Mouse (Mus musculus): ENCODE measurements around the gene Kmt5a. TPM values are rescaled to one million over a fixed set of nuclear protein-coding genes. Genes with fewer than 3 reads are reported as not detected.

The Kmt5a gene
- polyA plus RNA-seq, 1 experiment from 2014 or later: 18.0 TPM

DNA sequence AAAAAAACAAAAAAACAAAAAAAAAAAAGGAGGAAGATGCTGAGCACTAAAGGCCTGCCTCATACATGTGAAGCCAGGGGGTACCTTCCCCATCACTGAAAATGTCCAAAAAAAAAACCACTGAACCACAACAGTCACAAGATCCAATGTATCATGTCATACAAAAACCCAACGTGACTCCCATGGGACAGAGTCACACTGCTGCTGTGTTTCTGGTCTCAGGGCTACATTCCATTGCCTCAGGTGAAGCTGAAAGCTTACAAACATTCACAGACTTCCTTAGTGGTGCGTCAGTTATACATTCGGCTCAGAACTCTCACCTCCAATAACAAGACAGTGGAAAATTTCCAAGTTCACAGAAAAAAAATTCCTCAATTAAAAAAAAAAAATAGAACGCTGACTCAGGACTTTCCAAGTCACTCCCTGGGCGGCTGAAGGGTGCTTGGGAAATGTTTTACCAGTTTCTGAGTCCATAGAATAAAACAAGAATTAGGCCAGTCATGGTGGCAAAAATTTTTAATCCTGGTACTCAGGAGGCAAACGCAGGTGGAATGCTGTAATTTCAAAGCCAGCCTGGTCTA is 31.0 kb downstream of the Kmt5a start:
- H3K4me2 ChIP-seq (replicated peaks; ENCODE audit: low read depth, low read length): no peak overlapping the region
- H3K4me1 ChIP-seq (ENCODE audit: insufficient read depth, low read depth, low read length): peaks cover 4% of the 10 kb centered on the region; the same call in 1 of the 2 replicates
- H3K4me3 ChIP-seq (ENCODE audit: low read depth, low read length): no peak overlapping the region
- H3K9me3 ChIP-seq (ENCODE audit: low read length): no peaks in the 10 kb centered on the region
- no peak for TF ChIP-seq EP300 (IDR thresholded peaks at IDR 0.05)
- no peak for TF ChIP-seq CTCF (IDR thresholded peaks at IDR 0.05)
- no peaks in the 10 kb centered on the region for H3K27me3 ChIP-seq (replicated peaks; ENCODE audit: insufficient read depth, low read length)
- 55% methylated on average over 6 of the region's 6 CpGs for WGBS
- ATAC-seq: peak; percentile 70
- no peak overlapping the region for H3K9ac ChIP-seq (replicated peaks; ENCODE audit: low read depth)
- H3K36me3 ChIP-seq (ENCODE audit: insufficient read depth, low read length): no peaks in the 10 kb centered on the region
- no peak overlapping the region for H3K27ac ChIP-seq (ENCODE audit: low read length)
- peak; percentile 68 for DNase-seq (ENCODE audit: low spot score)

DNA sequence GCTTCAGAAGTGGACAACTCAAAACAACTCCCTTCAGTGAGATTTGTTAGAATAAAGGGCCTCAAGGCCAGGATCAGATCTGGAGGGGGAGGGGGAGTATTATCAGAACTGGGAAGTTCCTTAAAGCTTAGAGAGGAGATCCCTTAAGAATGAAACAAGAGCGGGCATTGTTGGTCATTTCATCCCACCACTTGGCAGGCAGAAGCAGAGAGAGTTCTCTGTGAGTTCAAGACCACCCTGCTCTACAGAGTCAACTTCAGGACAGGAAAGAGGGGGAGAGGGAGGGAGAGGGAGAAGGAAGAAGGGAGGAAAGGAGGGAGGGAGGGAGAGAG is 39.1 kb downstream of the Kmt5a start:
- ATAC-seq (no peak), DNase-seq (ENCODE audit: low spot score) (no peak)
- WGBS: 78% methylated on average over 1 of the region's 1 CpGs
- Histone ChIP-seq H3K36me3 (ENCODE audit: insufficient read depth, low read length) (no peaks in the 10 kb centered on the region), H3K4me3 (ENCODE audit: low read depth, low read length) (no peak overlapping the region), H3K9ac (replicated peaks; ENCODE audit: low read depth) (no peak overlapping the region), H3K4me1 (ENCODE audit: insufficient read depth, low read depth, low read length) (peaks cover 14% of the 10 kb centered on the region; the same call in 1 of the 2 replicates), H3K27ac (ENCODE audit: low read length) (peak overlapping the region; percentile 51), H3K27me3 (replicated peaks; ENCODE audit: insufficient read depth, low read length) (no peaks in the 10 kb centered on the region), H3K9me3 (ENCODE audit: low read length) (no peaks in the 10 kb centered on the region), H3K4me2 (replicated peaks; ENCODE audit: low read depth, low read length) (peak overlapping the region; percentile 82; the same call in 1 of the 2 replicates)
- TF ChIP-seq CTCF (IDR thresholded peaks at IDR 0.05): no peak
- TF ChIP-seq EP300 (IDR thresholded peaks at IDR 0.05): no peak

DNA sequence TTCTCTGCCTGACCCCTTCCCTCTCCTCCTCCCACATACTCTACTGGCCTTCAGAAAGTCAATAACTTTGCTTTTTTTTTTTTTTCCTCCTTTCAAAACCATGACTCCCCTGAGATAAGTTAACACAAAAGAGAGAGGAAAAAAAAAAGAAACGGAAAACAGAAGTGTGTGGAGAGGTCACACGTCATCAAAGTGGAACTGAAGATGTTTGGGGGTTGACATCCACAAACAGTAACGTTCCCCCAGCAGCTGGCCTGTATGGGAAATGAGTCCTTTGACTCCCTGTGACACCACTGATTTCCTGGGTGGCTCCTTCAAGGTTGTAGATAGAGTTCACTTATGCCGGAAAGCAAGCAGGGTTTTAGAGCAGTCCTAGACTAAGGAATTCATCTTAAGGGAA is 40.4 kb downstream of the Kmt5a start:
- Histone ChIP-seq H3K9ac (replicated peaks; ENCODE audit: low read depth) (no peak overlapping the region), H3K4me3 (ENCODE audit: low read depth, low read length) (no peak overlapping the region), H3K36me3 (ENCODE audit: insufficient read depth, low read length) (no peaks in the 10 kb centered on the region), H3K27ac (ENCODE audit: low read length) (no peak overlapping the region), H3K4me2 (replicated peaks; ENCODE audit: low read depth, low read length) (no peak overlapping the region), H3K4me1 (ENCODE audit: insufficient read depth, low read depth, low read length) (peaks cover 14% of the 10 kb centered on the region; the same call in 1 of the 2 replicates), H3K9me3 (ENCODE audit: low read length) (no peaks in the 10 kb centered on the region), H3K27me3 (replicated peaks; ENCODE audit: insufficient read depth, low read length) (no peaks in the 10 kb centered on the region)
- WGBS: 59% methylated on average over 4 of the region's 4 CpGs
- peak; percentile 19 for DNase-seq (ENCODE audit: low spot score)
- TF ChIP-seq EP300 (IDR thresholded peaks at IDR 0.05) (no peak), CTCF (IDR thresholded peaks at IDR 0.05) (no peak)
- no peak for ATAC-seq

DNA sequence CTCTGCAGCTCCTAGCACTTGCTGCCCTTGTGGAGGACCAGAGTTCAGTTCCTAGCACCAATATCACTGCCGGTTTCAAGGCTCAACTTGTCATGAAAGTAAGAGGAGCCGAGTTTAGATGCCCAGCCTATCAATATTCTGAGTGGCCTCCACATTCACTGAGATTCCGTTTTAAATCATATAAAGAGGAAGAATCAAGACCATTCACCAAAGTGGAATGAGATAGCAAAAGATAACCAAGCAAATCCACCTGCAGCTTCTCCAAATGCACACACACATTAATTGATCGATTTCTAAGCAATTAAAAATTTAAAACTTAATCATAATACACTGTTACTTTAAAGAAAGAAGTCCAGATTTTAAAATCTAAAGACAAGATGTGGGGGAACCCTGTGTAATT is 42.0 kb downstream of the Kmt5a start:
- H3K4me3 ChIP-seq (ENCODE audit: low read depth, low read length): no peak overlapping the region
- H3K4me2 ChIP-seq (replicated peaks; ENCODE audit: low read depth, low read length): no peak overlapping the region
- H3K4me1 ChIP-seq (ENCODE audit: insufficient read depth, low read depth, low read length): peaks cover 9% of the 10 kb centered on the region; the same call in 1 of the 2 replicates
- no peak for TF ChIP-seq EP300 (IDR thresholded peaks at IDR 0.05)
- TF ChIP-seq CTCF (IDR thresholded peaks at IDR 0.05): no peak
- H3K9ac ChIP-seq (replicated peaks; ENCODE audit: low read depth): no peak overlapping the region
- H3K27me3 ChIP-seq (replicated peaks; ENCODE audit: insufficient read depth, low read length): no peaks in the 10 kb centered on the region
- ATAC-seq: no peak
- H3K9me3 ChIP-seq (ENCODE audit: low read length): no peaks in the 10 kb centered on the region
- no peak overlapping the region for H3K27ac ChIP-seq (ENCODE audit: low read length)
- H3K36me3 ChIP-seq (ENCODE audit: insufficient read depth, low read length): no peaks in the 10 kb centered on the region
- WGBS: 88% methylated on average over 4 of the region's 4 CpGs
- no peak for DNase-seq (ENCODE audit: low spot score)

DNA sequence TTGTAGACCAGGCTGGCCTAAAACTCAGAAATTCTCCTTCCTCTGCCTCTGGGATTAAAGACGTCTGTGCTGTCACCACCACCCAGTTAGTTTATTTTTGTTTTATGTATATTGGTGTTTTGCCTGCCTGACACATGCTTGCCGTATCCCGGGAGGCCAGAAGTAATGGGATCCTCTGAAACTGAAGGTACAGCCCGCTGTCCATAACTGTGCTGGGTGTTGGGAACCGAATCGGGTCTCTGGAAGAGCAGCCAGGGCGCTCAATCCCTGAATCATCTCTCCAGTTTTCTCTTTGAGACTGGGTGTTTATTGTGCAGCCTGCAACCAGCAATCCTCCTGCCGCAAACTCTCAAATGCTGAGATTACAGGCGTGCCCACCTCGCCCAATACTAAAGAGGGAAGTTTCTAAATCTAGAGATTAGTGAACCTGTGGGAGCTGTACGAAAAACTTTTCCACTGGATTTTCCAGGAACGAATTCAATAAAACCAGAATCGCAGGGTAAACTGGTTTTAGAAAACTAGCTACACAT is 42.8 kb downstream of the Kmt5a start:
- Histone ChIP-seq H3K4me1 (ENCODE audit: insufficient read depth, low read depth, low read length) (peaks cover 9% of the 10 kb centered on the region; the same call in 1 of the 2 replicates), H3K4me2 (replicated peaks; ENCODE audit: low read depth, low read length) (peak overlapping the region; percentile 72), H3K9me3 (ENCODE audit: low read length) (no peaks in the 10 kb centered on the region), H3K4me3 (ENCODE audit: low read depth, low read length) (peak overlapping the region; percentile 62), H3K27me3 (replicated peaks; ENCODE audit: insufficient read depth, low read length) (no peaks in the 10 kb centered on the region), H3K36me3 (ENCODE audit: insufficient read depth, low read length) (no peaks in the 10 kb centered on the region), H3K9ac (replicated peaks; ENCODE audit: low read depth) (peak overlapping the region; percentile 63), H3K27ac (ENCODE audit: low read length) (peak overlapping the region; percentile 97)
- ATAC-seq (no peak), DNase-seq (ENCODE audit: low spot score) (peak; percentile 69)
- WGBS: 1% methylated on average over 13 of the region's 13 CpGs
- no peak for TF ChIP-seq CTCF (IDR thresholded peaks at IDR 0.05)
- TF ChIP-seq EP300 (IDR thresholded peaks at IDR 0.05): no peak

DNA sequence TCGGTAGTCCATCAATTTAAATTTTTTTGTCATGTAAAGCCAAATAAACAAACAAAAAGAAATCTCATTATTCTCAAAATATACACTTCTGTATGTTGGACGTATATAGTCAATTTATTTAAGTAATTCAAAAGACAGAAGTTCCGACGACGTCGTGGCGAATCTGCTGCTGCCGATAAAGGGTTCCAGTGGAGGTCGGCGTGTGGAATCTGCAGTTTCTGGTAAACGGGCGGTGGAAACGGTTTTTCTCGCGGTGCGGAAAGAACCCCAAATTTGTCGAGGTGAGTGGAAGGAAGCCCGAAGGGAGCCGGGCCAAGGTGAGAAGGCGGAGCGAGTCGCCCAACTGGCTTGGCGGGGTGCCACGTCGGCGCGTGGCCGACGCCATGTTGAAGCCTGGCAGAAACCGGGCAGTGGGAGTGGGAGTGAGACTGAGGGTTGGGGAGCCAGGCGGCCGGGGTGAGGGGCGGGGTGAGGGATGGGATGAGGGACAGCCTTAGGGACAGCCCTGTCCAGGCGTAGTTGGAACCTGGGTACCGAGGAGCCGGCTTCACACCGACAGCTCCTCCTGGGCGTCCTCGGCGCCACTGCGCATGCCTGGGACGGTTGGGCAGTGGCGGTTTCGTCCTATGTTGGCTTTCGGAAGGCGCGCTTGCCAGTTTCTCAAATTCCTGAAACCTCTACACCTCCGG is 43.4 kb downstream of the Kmt5a start, which contains the start of gene Snrnp35:
Snrnp35 (plus strand) TSS at position 169 of the 689 bp plus-strand sequence.
- H3K9ac ChIP-seq (replicated peaks; ENCODE audit: low read depth): peak within 1 kb of the TSS; percentile 63
- no peaks in the 10 kb centered on the region for H3K27me3 ChIP-seq (replicated peaks; ENCODE audit: insufficient read depth, low read length)
- peak within 1 kb of the TSS; percentile 97 for H3K27ac ChIP-seq (ENCODE audit: low read length)
- H3K4me2 ChIP-seq (replicated peaks; ENCODE audit: low read depth, low read length): peak within 1 kb of the TSS; percentile 72
- no peak for TF ChIP-seq CTCF (IDR thresholded peaks at IDR 0.05)
- TF ChIP-seq EP300 (IDR thresholded peaks at IDR 0.05): peak; percentile 74
- peaks cover 9% of the 10 kb centered on the region; the same call in 1 of the 2 replicates for H3K4me1 ChIP-seq (ENCODE audit: insufficient read depth, low read depth, low read length)
- peak; percentile 92 for ATAC-seq
- peak; percentile 92 for DNase-seq (ENCODE audit: low spot score)
- no peaks in the 10 kb centered on the region for H3K36me3 ChIP-seq (ENCODE audit: insufficient read depth, low read length)
- WGBS: 2% methylated on average over 47 of the region's 48 CpGs
- H3K4me3 ChIP-seq (ENCODE audit: low read depth, low read length): peak within 1 kb of the TSS; percentile 62
- no peaks in the 10 kb centered on the region for H3K9me3 ChIP-seq (ENCODE audit: low read length)

Measured in lung, postnatal 0 days (tissue).